Mouse (Mus musculus): ENCODE results near the gene Crebl2. TPM values are rescaled to one million over a fixed set of nuclear protein-coding genes. Genes with fewer than 3 reads are reported as not detected.

Crebl2 gene
- polyA plus RNA-seq, 1 experiment from 2014 or later: 1.5 TPM

DNA sequence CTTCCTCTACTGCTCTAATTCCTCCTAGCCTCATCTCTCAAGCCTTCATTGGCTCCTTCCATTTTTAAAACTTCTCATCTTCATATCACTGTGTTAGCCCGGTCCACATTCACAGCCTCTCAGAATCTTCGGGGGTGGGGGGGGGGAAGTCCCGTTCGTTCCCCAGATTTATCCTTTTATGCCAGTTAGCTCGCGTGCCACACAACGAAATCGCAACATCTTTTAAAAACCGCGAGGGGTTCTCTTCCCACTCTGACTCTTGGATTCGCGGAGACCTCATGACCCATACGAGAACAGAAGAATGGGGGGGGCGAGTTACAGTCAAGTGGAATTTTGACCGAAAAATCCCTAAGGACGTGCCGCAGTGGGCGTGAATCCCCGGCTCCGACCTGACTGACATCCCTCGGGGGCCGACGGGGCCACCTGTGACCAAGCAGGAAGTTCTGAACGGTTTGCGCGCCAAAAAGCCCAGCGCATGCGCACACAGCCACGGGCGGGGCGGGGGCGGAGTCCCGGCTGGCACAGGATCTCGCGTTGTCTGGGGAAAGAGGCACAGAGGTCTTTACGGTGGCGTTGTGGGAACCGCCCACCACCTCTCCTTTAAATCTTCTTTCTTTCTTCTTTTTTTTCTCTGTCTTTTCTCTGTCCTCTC, 67.6 kb downstream of the Crebl2 start:
- ATAC-seq (replicated peaks; ENCODE audit: low FRiP score): peak; percentile 90
- Histone ChIP-seq H3K4me3 (ENCODE audit: low read depth, low read length) (peak overlapping the region; percentile 73), H3K27me3 (replicated peaks; ENCODE audit: control insufficient read depth, insufficient read depth, low read length) (no peaks in the 10 kb centered on the region), H3K36me3 (ENCODE audit: control insufficient read depth, insufficient read depth, low read length) (no peaks in the 10 kb centered on the region; the same call in 1 of the 2 replicates), H3K4me1 (replicated peaks; ENCODE audit: control insufficient read depth, insufficient read depth, low read length) (peaks cover 8% of the 10 kb centered on the region), H3K27ac (ENCODE audit: low read depth, low read length) (peak overlapping the region; percentile 100), H3K9ac (ENCODE audit: low read depth, low read length) (peak overlapping the region; percentile 94), H3K9me3 (ENCODE audit: control insufficient read depth, low read length) (no peaks in the 10 kb centered on the region), H3K4me2 (peak overlapping the region; percentile 89)
- DNase-seq (ENCODE audit: low spot score): peak; percentile 99
- WGBS: under 1% methylated on average over 38 of the region's 38 CpGs

GRCm38 (mm10) chr6:134898095-134898965, 68.4 kb downstream of the Crebl2 start, which contains the start of gene Gpr19:
TSS of gene Gpr19 (minus strand) at chr6:134898578.
- Histone ChIP-seq H3K27ac (ENCODE audit: low read depth, low read length) (peak within 1 kb of the TSS; percentile 100), H3K9ac (ENCODE audit: low read depth, low read length) (peak within 1 kb of the TSS; percentile 94), H3K4me3 (ENCODE audit: low read depth, low read length) (peak within 1 kb of the TSS; percentile 73), H3K36me3 (ENCODE audit: control insufficient read depth, insufficient read depth, low read length) (no peaks in the 10 kb centered on the region; the same call in 1 of the 2 replicates), H3K4me2 (peak within 1 kb of the TSS; percentile 89), H3K9me3 (ENCODE audit: control insufficient read depth, low read length) (no peaks in the 10 kb centered on the region), H3K4me1 (replicated peaks; ENCODE audit: control insufficient read depth, insufficient read depth, low read length) (peaks cover 8% of the 10 kb centered on the region), H3K27me3 (replicated peaks; ENCODE audit: control insufficient read depth, insufficient read depth, low read length) (no peaks in the 10 kb centered on the region)
- ATAC-seq (replicated peaks; ENCODE audit: low FRiP score): peak; percentile 87
- WGBS: under 1% methylated on average over 51 of the region's 51 CpGs
- DNase-seq (ENCODE audit: low spot score): peak; percentile 86

- ATAC-seq (replicated peaks; ENCODE audit: low FRiP score) (no peak), DNase-seq (ENCODE audit: low spot score) (no peak)
- 82% methylated on average over 3 of the region's 4 CpGs for WGBS
- no peak overlapping the region for H3K4me2 ChIP-seq
- no peak overlapping the region for H3K27ac ChIP-seq (ENCODE audit: low read depth, low read length)
- no peak overlapping the region for H3K4me3 ChIP-seq (ENCODE audit: low read depth, low read length)
- no peaks in the 10 kb centered on the region for H3K9me3 ChIP-seq (ENCODE audit: control insufficient read depth, low read length)
- no peaks in the 10 kb centered on the region for H3K4me1 ChIP-seq (replicated peaks; ENCODE audit: control insufficient read depth, insufficient read depth, low read length)
- no peak overlapping the region for H3K9ac ChIP-seq (ENCODE audit: low read depth, low read length)
- H3K36me3 ChIP-seq (ENCODE audit: control insufficient read depth, insufficient read depth, low read length): no peaks in the 10 kb centered on the region
- no peaks in the 10 kb centered on the region for H3K27me3 ChIP-seq (replicated peaks; ENCODE audit: control insufficient read depth, insufficient read depth, low read length)
Observed at GRCm38 (mm10) chr6:134903368-134903767, 73.4 kb downstream of the Crebl2 start.

DNA sequence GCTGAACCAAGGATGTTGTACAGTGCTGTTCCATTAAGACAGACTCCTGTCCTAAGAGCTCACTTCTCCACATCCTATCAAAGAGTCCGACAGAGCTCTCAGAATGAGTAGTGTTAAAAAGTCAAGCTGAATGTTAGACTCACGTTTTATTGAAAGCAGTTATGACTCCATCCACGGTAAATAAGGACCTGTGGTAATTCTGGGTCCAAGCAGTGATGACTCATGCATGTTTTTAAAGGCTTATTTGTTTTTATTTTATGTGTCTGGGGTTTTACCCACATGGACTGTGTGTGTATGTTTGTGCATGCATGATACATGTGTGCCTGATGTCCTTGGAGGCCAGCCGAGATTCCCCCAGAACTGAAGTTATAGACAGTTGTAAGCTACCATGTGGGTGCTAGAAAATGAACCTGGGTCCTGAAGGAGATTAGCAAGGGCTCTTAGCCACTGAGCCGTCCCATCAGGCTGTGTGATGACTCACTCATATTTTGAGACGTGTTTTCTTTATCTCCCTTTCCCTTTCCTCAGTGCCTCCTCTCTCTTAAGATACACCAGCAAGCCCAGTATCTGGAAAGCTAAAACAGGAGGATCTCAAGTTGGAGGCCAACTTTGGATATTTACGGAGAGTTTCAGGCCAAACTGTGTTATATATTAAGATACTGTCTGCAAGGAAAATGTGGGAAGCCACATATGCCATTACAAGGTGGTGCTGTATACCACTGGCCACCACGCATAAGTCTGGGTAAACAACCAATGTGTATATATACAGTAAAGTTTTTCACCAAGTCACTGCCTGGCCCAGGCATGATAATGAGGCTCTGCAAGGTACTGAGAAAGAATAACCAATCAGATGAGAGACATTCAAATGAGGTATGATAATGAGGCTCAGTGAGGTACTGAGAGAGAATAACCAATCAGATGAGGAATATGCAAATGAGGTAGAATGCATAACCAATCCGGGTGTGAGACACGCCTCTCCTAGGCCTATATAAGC, 74.2 kb downstream of the Crebl2 start:
- peak; percentile 42; the same call in 1 of the 2 replicates for ATAC-seq (replicated peaks; ENCODE audit: low FRiP score)
- 82% methylated on average over 10 of the region's 10 CpGs for WGBS
- H3K36me3 ChIP-seq (ENCODE audit: control insufficient read depth, insufficient read depth, low read length): no peaks in the 10 kb centered on the region
- no peaks in the 10 kb centered on the region for H3K4me1 ChIP-seq (replicated peaks; ENCODE audit: control insufficient read depth, insufficient read depth, low read length)
- H3K27ac ChIP-seq (ENCODE audit: low read depth, low read length): no peak overlapping the region; the same call in 1 of the 2 replicates
- H3K4me3 ChIP-seq (ENCODE audit: low read depth, low read length): no peak overlapping the region
- no peaks in the 10 kb centered on the region for H3K27me3 ChIP-seq (replicated peaks; ENCODE audit: control insufficient read depth, insufficient read depth, low read length)
- DNase-seq (ENCODE audit: low spot score): no peak
- H3K4me2 ChIP-seq: no peak overlapping the region
- no peak overlapping the region for H3K9ac ChIP-seq (ENCODE audit: low read depth, low read length)
- H3K9me3 ChIP-seq (ENCODE audit: control insufficient read depth, low read length): no peaks in the 10 kb centered on the region

DNA sequence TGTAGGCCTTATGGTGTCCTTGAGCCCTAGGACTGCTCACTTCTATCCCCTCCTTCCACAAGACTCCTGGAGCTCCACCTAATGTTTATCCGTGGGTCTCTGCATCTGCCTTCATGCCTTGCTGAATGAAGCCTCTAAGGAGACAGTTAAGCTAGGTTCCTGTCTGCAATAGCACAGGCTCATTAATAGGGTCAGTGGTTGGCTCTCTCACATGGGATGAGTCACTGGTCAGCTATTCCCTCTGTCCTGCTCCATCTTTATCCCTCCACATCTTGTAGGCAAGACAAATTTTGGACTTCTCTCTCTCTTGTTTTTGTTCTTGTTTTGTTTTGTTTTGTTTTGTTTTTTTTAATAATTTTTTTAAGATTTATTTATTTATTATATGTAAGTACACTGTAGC, 75.9 kb downstream of the Crebl2 start:
- WGBS: 89% methylated on average over 1 of the region's 1 CpGs
- DNase-seq (ENCODE audit: low spot score): no peak
- H3K4me2 ChIP-seq: no peak overlapping the region

More for the DNA sequence above, 75.9 kb downstream of the Crebl2 start:
- no peaks in the 10 kb centered on the region for H3K9me3 ChIP-seq (ENCODE audit: control insufficient read depth, low read length)
- no peaks in the 10 kb centered on the region for H3K27me3 ChIP-seq (replicated peaks; ENCODE audit: control insufficient read depth, insufficient read depth, low read length)
- no peak overlapping the region for H3K9ac ChIP-seq (ENCODE audit: low read depth, low read length)
- H3K36me3 ChIP-seq (ENCODE audit: control insufficient read depth, insufficient read depth, low read length): no peaks in the 10 kb centered on the region
- no peaks in the 10 kb centered on the region for H3K4me1 ChIP-seq (replicated peaks; ENCODE audit: control insufficient read depth, insufficient read depth, low read length)
- H3K27ac ChIP-seq (ENCODE audit: low read depth, low read length): no peak overlapping the region
- H3K4me3 ChIP-seq (ENCODE audit: low read depth, low read length): no peak overlapping the region
- no peak for ATAC-seq (replicated peaks; ENCODE audit: low FRiP score)

Other genes starting within 250 kb of the Crebl2 start
- 1.0 and 1.9 TPM in 2 replicates for gene Mansc1, start 197.7 kb upstream of the Crebl2 start, polyA plus RNA-seq (2014; fragmentation: Nextera tagmentation; extraction: Ambion mirVana)
- 18.0 and 19.0 TPM in 2 replicates for gene Borcs5, start 190.6 kb upstream of the Crebl2 start, polyA plus RNA-seq (2014; fragmentation: Nextera tagmentation; extraction: Ambion mirVana)
- gene Dusp16, start 37.5 kb upstream of the Crebl2 start, polyA plus RNA-seq (2014; fragmentation: Nextera tagmentation; extraction: Ambion mirVana): 7.9 and 10.1 TPM in 2 replicates
- gene Gpr19, start 68.4 kb downstream of the Crebl2 start, polyA plus RNA-seq (2014; fragmentation: Nextera tagmentation; extraction: Ambion mirVana): 6.1 and 9.1 TPM in 2 replicates
- 8.9 and 9.4 TPM in 2 replicates for gene Cdkn1b, start 90.2 kb downstream of the Crebl2 start, polyA plus RNA-seq (2014; fragmentation: Nextera tagmentation; extraction: Ambion mirVana)
- 2.5 and 2.6 TPM in 2 replicates for gene Apold1, start 151.6 kb downstream of the Crebl2 start, polyA plus RNA-seq (2014; fragmentation: Nextera tagmentation; extraction: Ambion mirVana)
- gene Ddx47, start 181.5 kb downstream of the Crebl2 start, polyA plus RNA-seq (2014; fragmentation: Nextera tagmentation; extraction: Ambion mirVana): 134 and 142 TPM in 2 replicates
- 0.80 and 1.4 TPM in 2 replicates for gene Gprc5a, start 235.5 kb downstream of the Crebl2 start, polyA plus RNA-seq (2014; fragmentation: Nextera tagmentation; extraction: Ambion mirVana)